Mouse (Mus musculus) T-helper 2 cell (primary cell): ENCODE measurements at regions not wholly inside any gene's neighbourhood (a gene's known extent, or its start where the extent isn't known, plus 50 kb on each side); places are given as distances from the start of the nearest gene placed in this dataset.

Experiments used
- in situ Hi-C: fragments of 300-600 bp; cut with MboI, MseI; formaldehyde crosslinking; loops from one replicate; pipeline ENCODE4 v1.15.1; 2025; ENCODE audit warnings: high pct_unique_total_duplicates

GRCm38 (mm10) chr10:17579463-17579862, 143.6 kb upstream of the Cited2 start:
- in situ Hi-C loops, result no loop called here

- in situ Hi-C loops, result loop anchor here (5.0 kb wide), 1 partner anchor 38 kb away; no protein-coding TSS in a partner anchor
Observed at GRCm38 (mm10) chr10:17584842-17585241, 138.2 kb upstream of the Cited2 start.

- in situ Hi-C loops, result no loop called here
Observed at GRCm38 (mm10) chr10:17586910-17587309, 136.1 kb upstream of the Cited2 start.

- in situ Hi-C loops, result no loop called here
Observed at GRCm38 (mm10) chr10:17589136-17589535, 133.9 kb upstream of the Cited2 start.

- in situ Hi-C loops, result no loop called here
Observed at GRCm38 (mm10) chr10:17590195-17590594, 132.8 kb upstream of the Cited2 start.

GRCm38 (mm10) chr10:17592387-17592786, 130.6 kb upstream of the Cited2 start:
- in situ Hi-C loops, result no loop called here

GRCm38 (mm10) chr10:17596126-17596525, 126.9 kb upstream of the Cited2 start:
- in situ Hi-C loops, result no loop called here

GRCm38 (mm10) chr10:17596743-17597142, 126.3 kb upstream of the Cited2 start:
- in situ Hi-C loops, result no loop called here

GRCm38 (mm10) chr10:17599246-17599645, 123.8 kb upstream of the Cited2 start:
- in situ Hi-C loops, result no loop called here

GRCm38 (mm10) chr10:17599831-17600761, 122.9 kb upstream of the Cited2 start:
- in situ Hi-C loops, result no loop called here

- in situ Hi-C loops, result no loop called here
Observed at GRCm38 (mm10) chr10:17600762-17601108, 122.3 kb upstream of the Cited2 start.

GRCm38 (mm10) chr10:17602446-17602845, 120.6 kb upstream of the Cited2 start:
- in situ Hi-C loops, result no loop called here

- in situ Hi-C loops, result no loop called here
Observed at GRCm38 (mm10) chr10:17608220-17608619, 114.8 kb upstream of the Cited2 start.

GRCm38 (mm10) chr10:17610592-17610991, 112.4 kb upstream of the Cited2 start:
- in situ Hi-C loops, result no loop called here

GRCm38 (mm10) chr10:17613281-17613680, 109.7 kb upstream of the Cited2 start:
- in situ Hi-C loops, result no loop called here

GRCm38 (mm10) chr10:17618024-17618423, 105.0 kb upstream of the Cited2 start:
- in situ Hi-C loops, result no loop called here

- in situ Hi-C loops, result loop anchor here (10.0 kb wide), 1 partner anchor 885 kb away; no protein-coding TSS in a partner anchor
Observed at GRCm38 (mm10) chr10:17619617-17620016, 103.4 kb upstream of the Cited2 start.

- in situ Hi-C loops, result loop anchor here (10.0 kb wide), 1 partner anchor 883 kb away; no protein-coding TSS in a partner anchor
Observed at GRCm38 (mm10) chr10:17621703-17622385, 101.2 kb upstream of the Cited2 start.

GRCm38 (mm10) chr10:17622802-17623201, 100.2 kb upstream of the Cited2 start:
- in situ Hi-C loops, result loop anchor here (10.0 kb wide), 1 partner anchor 882 kb away; no protein-coding TSS in a partner anchor

GRCm38 (mm10) chr10:17629709-17630108, 93.3 kb upstream of the Cited2 start:
- in situ Hi-C loops, result loop anchor here (10.0 kb wide), 1 partner anchor 875 kb away; no protein-coding TSS in a partner anchor

- in situ Hi-C loops, result no loop called here
Observed at GRCm38 (mm10) chr10:17630861-17631581, 92.0 kb upstream of the Cited2 start.

GRCm38 (mm10) chr10:17631817-17632216, 91.2 kb upstream of the Cited2 start:
- in situ Hi-C loops, result no loop called here
